19 mouse cellular contexts compared by ENCODE assay signal in genomic region chr11:98319120-98319519, GRCm38 (mm10). TPM values are rescaled to one million over a fixed set of nuclear protein-coding genes. Genes with fewer than 3 reads are reported as not detected.
DNase-seq lines count a peak whose midpoint lies in the region; ATAC-seq lines count a peak whose summit lies in the region.
"Had no signal": no experiment of that assay in that cellular context is flagged by ENCODE, and none has a peak within 500 bp of the region (broad histone marks: within the 10 kb centered on the region; RNA-seq: fewer than 3 reads in every experiment).

No protein-coding gene starts in this region.

- H3K9me3 ChIP-seq in hindbrain, embryonic 13.5 days, result no peaks in the 10 kb centered on the region
- no peaks in the 10 kb centered on the region for H3K9me3 ChIP-seq in hindbrain, embryonic 10.5 days
- no peaks in the 10 kb centered on the region for H3K9me3 ChIP-seq in forebrain, embryonic 11.5 days (ENCODE audit: control insufficient read depth, low read length)
- H3K9me3 ChIP-seq: intestine, embryonic 15.5 days; limb, embryonic 15.5 days; midbrain, embryonic 15.5 days had no signal

- peak overlapping the region; percentile 64 for H3K27ac ChIP-seq in hindbrain, embryonic 13.5 days
- no peak overlapping the region for H3K27ac ChIP-seq in hindbrain, embryonic 10.5 days
- no peak overlapping the region for H3K27ac ChIP-seq in forebrain, embryonic 11.5 days (ENCODE audit: low read depth, low read length)
- H3K27ac ChIP-seq: intestine, embryonic 15.5 days; kidney, postnatal 0 days; limb, embryonic 15.5 days; midbrain, embryonic 15.5 days had no signal

- no peak for ATAC-seq in hindbrain, embryonic 13.5 days (ENCODE audit: low FRiP score)
- no peak for ATAC-seq in forebrain, embryonic 11.5 days (replicated peaks; ENCODE audit: low FRiP score)
- no peak for ATAC-seq in megakaryocyte progenitor cell, adult 5-6 weeks (replicated peaks; ENCODE audit: poor library complexity)
- ATAC-seq: intestine, embryonic 15.5 days; midbrain, embryonic 15.5 days had no signal

- no peak for DNase-seq in hindbrain, embryonic 10.5 days (ENCODE audit: low spot score)
- peak; percentile 49 to 57 for DNase-seq in right cerebral cortex, postnatal 10 days (ENCODE audit: low spot score in 2 of 2)
- DNase-seq in right cerebral cortex, postnatal 25 days, result no peak
- peak; percentile 53 for DNase-seq in forebrain, embryonic 11.5 days (ENCODE audit: low spot score)
- DNase-seq in natural killer cell, adult 2 months (ENCODE audit: low spot score in 2 of 2), result no peak
- no peak for DNase-seq in spleen, postnatal 4 days (ENCODE audit: low spot score in 2 of 2)
- DNase-seq: adrenal gland, adult 2 months; heart, adult 18-20 months; heart, postnatal 10 days; lung, adult 18-20 months had no signal

- no peak overlapping the region for H3K4me2 ChIP-seq in hindbrain, embryonic 13.5 days
- H3K4me2 ChIP-seq in forebrain, embryonic 11.5 days (ENCODE audit: low read depth, low read length, severe bottlenecking), result no peak overlapping the region
- H3K4me2 ChIP-seq: intestine, embryonic 15.5 days; midbrain, embryonic 15.5 days had no signal

- WGBS in hindbrain, embryonic 13.5 days, result 3% methylated on average over 15 of the region's 15 CpGs
- WGBS in hindbrain, embryonic 10.5 days, result 4% methylated on average over 15 of the region's 15 CpGs
- WGBS in forebrain, embryonic 11.5 days, result 2% methylated on average over 15 of the region's 15 CpGs

- H3K27me3 ChIP-seq in hindbrain, embryonic 13.5 days, result peaks cover 98% of the 10 kb centered on the region
- H3K27me3 ChIP-seq in hindbrain, embryonic 10.5 days (ENCODE audit: insufficient read depth, poor library complexity, severe bottlenecking), result peaks cover 100% of the 10 kb centered on the region
- H3K27me3 ChIP-seq in forebrain, embryonic 11.5 days (ENCODE audit: control insufficient read depth, insufficient read depth, low read length), result peaks cover 96% of the 10 kb centered on the region

- H3K9ac ChIP-seq in hindbrain, embryonic 13.5 days, result no peak overlapping the region
- H3K9ac ChIP-seq in forebrain, embryonic 11.5 days (ENCODE audit: low read length), result no peak overlapping the region
- H3K9ac ChIP-seq: intestine, embryonic 15.5 days; limb, embryonic 15.5 days; midbrain, embryonic 15.5 days had no signal

- H3K36me3 ChIP-seq in hindbrain, embryonic 13.5 days, result no peaks in the 10 kb centered on the region
- H3K36me3 ChIP-seq in hindbrain, embryonic 10.5 days, result no peaks in the 10 kb centered on the region
- H3K36me3 ChIP-seq in forebrain, embryonic 11.5 days (ENCODE audit: control insufficient read depth, insufficient read depth, low read length), result no peaks in the 10 kb centered on the region
- H3K36me3 ChIP-seq: intestine, embryonic 15.5 days; limb, embryonic 15.5 days; midbrain, embryonic 15.5 days had no signal

- H3K4me1 ChIP-seq in hindbrain, embryonic 13.5 days (replicated peaks), result peaks cover 45% of the 10 kb centered on the region
- H3K4me1 ChIP-seq in hindbrain, embryonic 10.5 days (replicated peaks), result no peaks in the 10 kb centered on the region
- no peaks in the 10 kb centered on the region for H3K4me1 ChIP-seq in forebrain, embryonic 11.5 days (replicated peaks; ENCODE audit: control insufficient read depth, insufficient read depth, low read length)
- H3K4me1 ChIP-seq: intestine, embryonic 15.5 days had no signal

- H3K4me3 ChIP-seq in hindbrain, embryonic 13.5 days, result no peak overlapping the region
- H3K4me3 ChIP-seq in hindbrain, embryonic 10.5 days, result no peak overlapping the region
- no peak overlapping the region for H3K4me3 ChIP-seq in forebrain, embryonic 11.5 days (ENCODE audit: low read depth, low read length)
- H3K4me3 ChIP-seq: intestine, embryonic 15.5 days; limb, embryonic 15.5 days; midbrain, embryonic 15.5 days had no signal

RNA-seq across cellular contexts. Expression of gene Neurod2, which starts 10.3 kb away (rescaled TPM):
- 24.6 and 30.7 TPM in 2 replicates for polyA plus RNA-seq in hindbrain, embryonic 13.5 days (2015; fragmentation: Nextera tagmentation; extraction: Ambion mirVana)
- 0.07 and 0.13 TPM in 2 replicates for polyA plus RNA-seq in hindbrain, embryonic 10.5 days (2016; fragmentation: Nextera tagmentation; extraction: Ambion mirVana)
- polyA plus RNA-seq in forebrain, embryonic 11.5 days (2014; fragmentation: Nextera tagmentation; extraction: Ambion mirVana), result 3.8 and 5.8 TPM in 2 replicates
- not detected in 2 replicates for total RNA-seq in megakaryocyte progenitor cell, adult 5-6 weeks (2015)
- total RNA-seq in megakaryocyte progenitor cell, adult 5-6 weeks (2017), result not detected in 2 replicates
- total RNA-seq: adrenal gland, adult 2 months; ES-E14; heart, adult 18-20 months; heart, postnatal 10 days; neutrophil, adult 5-6 weeks had no signal
- polyA plus RNA-seq: adrenal gland, adult 2 months; C2C12; kidney, postnatal 0 days; limb, embryonic 15.5 days had no signal

RNA-seq across cellular contexts. Expression of gene Ppp1r1b, which starts 29.1 kb away (rescaled TPM):
- 1.1 and 2.4 TPM in 2 replicates for polyA plus RNA-seq in hindbrain, embryonic 13.5 days (2015; fragmentation: Nextera tagmentation; extraction: Ambion mirVana)
- polyA plus RNA-seq in hindbrain, embryonic 10.5 days (2016; fragmentation: Nextera tagmentation; extraction: Ambion mirVana), result 1.0 and 1.3 TPM in 2 replicates
- polyA plus RNA-seq in forebrain, embryonic 11.5 days (2014; fragmentation: Nextera tagmentation; extraction: Ambion mirVana), result 0.29 and 0.41 TPM in 2 replicates
- total RNA-seq in megakaryocyte progenitor cell, adult 5-6 weeks (2015), result not detected in 2 replicates
- total RNA-seq in megakaryocyte progenitor cell, adult 5-6 weeks (2017), result not detected in 2 replicates
- total RNA-seq: neutrophil, adult 5-6 weeks had no signal

RNA-seq across cellular contexts. Expression of gene Stard3, which starts 39.0 kb away (rescaled TPM):
- polyA plus RNA-seq in hindbrain, embryonic 13.5 days (2015; fragmentation: Nextera tagmentation; extraction: Ambion mirVana), result 44.4 and 44.7 TPM in 2 replicates
- 55.5 and 57.8 TPM in 2 replicates for polyA plus RNA-seq in hindbrain, embryonic 10.5 days (2016; fragmentation: Nextera tagmentation; extraction: Ambion mirVana)
- 38.1 and 39.9 TPM in 2 replicates for polyA plus RNA-seq in forebrain, embryonic 11.5 days (2014; fragmentation: Nextera tagmentation; extraction: Ambion mirVana)
- 11.1 and 12.0 TPM in 2 replicates for total RNA-seq in megakaryocyte progenitor cell, adult 5-6 weeks (2015)
- 17.8 and 23.1 TPM in 2 replicates for total RNA-seq in megakaryocyte progenitor cell, adult 5-6 weeks (2017)

Comparison
In these comparisons a context has a peak if more than half of its experiments do, and no peak if none do; other contexts are left out.
1. DNase-seq: peak in right cerebral cortex, postnatal 10 days (2 of 2) and forebrain, embryonic 11.5 days (single experiment); none in hindbrain, embryonic 10.5 days (single experiment), right cerebral cortex, postnatal 25 days (single experiment), natural killer cell, adult 2 months (0 of 2) and spleen, postnatal 4 days (0 of 2).